In genomic region chr19:10701013-10701726, GRCm38 (mm10) we compare ENCODE assay signal across 12 mouse cellular contexts. TPM values are rescaled to one million over a fixed set of nuclear protein-coding genes. Genes with fewer than 3 reads are reported as not detected.
A peak's percentile ranks its signal among the peaks of the same experiment; 100 is the strongest.
DNase-seq lines count a peak whose midpoint lies in the region; ATAC-seq and TF ChIP-seq lines count a peak whose summit lies in the region.
"Had no signal": no experiment of that assay in that cellular context is flagged by ENCODE, and none has a peak within 500 bp of the region (broad histone marks: within the 10 kb centered on the region; RNA-seq: fewer than 3 reads in every experiment).

No protein-coding gene starts in this region.

- in situ Hi-C loops in Patski (cut with MboI; ENCODE audit: low pct_unique_long_range_greater_than_20kb): no loop called here

- H3K4me1 ChIP-seq in heart, adult 2 months (ENCODE audit: control insufficient read depth, insufficient read depth, low read length): peaks cover 36% of the 10 kb centered on the region
- H3K4me1 ChIP-seq in heart, embryonic 12.5 days (replicated peaks): peaks cover 65% of the 10 kb centered on the region

- H3K4me2 ChIP-seq in heart, embryonic 12.5 days: no peak overlapping the region
- H3K4me2 ChIP-seq: embryonic facial prominence, embryonic 12.5 days had no signal

- intact Hi-C loops in heart, adult 2 months (cut with DNase I): no loop called here

- no peak for ATAC-seq in heart, embryonic 12.5 days (ENCODE audit: insufficient number of reproducible peaks, low FRiP score)
- peak; percentile 23 for ATAC-seq in Patski

- H3K4me3 ChIP-seq in heart, adult 2 months: no peak overlapping the region
- no peak overlapping the region for H3K4me3 ChIP-seq in heart, embryonic 12.5 days
- H3K4me3 ChIP-seq: embryonic facial prominence, embryonic 12.5 days had no signal

- H3K27me3 ChIP-seq in heart, adult 2 months (ENCODE audit: control insufficient read depth, insufficient read depth, low read length): no peaks in the 10 kb centered on the region
- H3K27me3 ChIP-seq in heart, embryonic 12.5 days (replicated peaks): no peaks in the 10 kb centered on the region
- H3K27me3 ChIP-seq in Patski: no peaks in the 10 kb centered on the region
- H3K27me3 ChIP-seq: embryonic facial prominence, embryonic 12.5 days had no signal

- no peaks in the 10 kb centered on the region; the same call in 1 of the 2 replicates for H3K36me3 ChIP-seq in heart, adult 2 months (ENCODE audit: control insufficient read depth, insufficient read depth, low read length)
- H3K36me3 ChIP-seq in heart, embryonic 12.5 days: peaks cover 2% of the 10 kb centered on the region; the same call in 1 of the 2 replicates

- WGBS in heart, adult 2 months: 37% methylated on average over 6 of the region's 6 CpGs
- WGBS in heart, embryonic 12.5 days: 66% methylated on average over 6 of the region's 6 CpGs

- CTCF ChIA-PET in Patski (lab: Charles Lee): interaction anchor here (1.8 kb wide), 1 partner anchor 8 kb away, joined by 7 read pairs; no protein-coding TSS in a partner anchor

- no peak for TF ChIP-seq CTCF in heart, adult 2 months (IDR thresholded peaks at IDR 0.05)
- TF ChIP-seq CTCF in Patski (IDR thresholded peaks at IDR 0.05): no peak

- H3K9me3 ChIP-seq in heart, embryonic 12.5 days (replicated peaks): no peaks in the 10 kb centered on the region
- H3K9me3 ChIP-seq: embryonic facial prominence, embryonic 12.5 days had no signal

- POLR2A ChIA-PET in Patski (lab: Charles Lee): interaction anchor here (2.1 kb wide), 1 partner anchor 9 kb away, joined by 5 read pairs; no protein-coding TSS in a partner anchor

- TF ChIP-seq POLR2A in heart, adult 2 months (IDR thresholded peaks at IDR 0.05; ENCODE audit: insufficient read depth, low read depth, low read length): no peak

- no peak for TF ChIP-seq EP300 in heart, adult 2 months (IDR thresholded peaks at IDR 0.05; ENCODE audit: insufficient read depth, low read depth, low read length)

- no peak overlapping the region for H3K9ac ChIP-seq in heart, adult 2 months (ENCODE audit: low read depth, low read length)
- H3K9ac ChIP-seq in heart, embryonic 12.5 days: no peak overlapping the region
- H3K9ac ChIP-seq: embryonic facial prominence, embryonic 12.5 days had no signal

- peaks cover 4% of the 10 kb centered on the region; the same call in 1 of the 2 replicates for H3K79me2 ChIP-seq in heart, adult 2 months (replicated peaks; ENCODE audit: control insufficient read depth, insufficient read depth, low read length)

- no peak overlapping the region for H3K27ac ChIP-seq in heart, adult 2 months
- H3K27ac ChIP-seq in heart, embryonic 12.5 days (ENCODE audit: poor library complexity, severe bottlenecking): no peak overlapping the region
- H3K27ac ChIP-seq: embryonic facial prominence, embryonic 12.5 days had no signal

- peak; percentile 39 to 62 for DNase-seq in heart, adult 2 months
- DNase-seq in 3T3-L1 (ENCODE audit: low read depth, low spot score) (peak; percentile 61), Patski (ENCODE audit: low read depth, low spot score) (no peak)
- peak; percentile 49 for DNase-seq in gastrocnemius, postnatal 25 days
- DNase-seq in right cerebral cortex, adult 2 months (ENCODE audit: low spot score in 2 of 2): no peak
- no peak for DNase-seq in left cerebral cortex, adult 11 months (ENCODE audit: low spot score)
- DNase-seq: adrenal gland, postnatal 25 days; thymus, postnatal 25 days had no signal

RNA-seq across cellular contexts. Expression of gene Vps37c, which starts 12.6 kb away (rescaled TPM):
- 10 to 100 TPM; 18.6 to 20.7 TPM for total RNA-seq in heart, adult 2 months (2021)
- polyA plus RNA-seq in heart, adult 2 months (2012; rRNA removed): 23.7 and 24.6 TPM in 2 replicates
- polyA plus RNA-seq in heart, embryonic 12.5 days (2016; fragmentation: Nextera tagmentation; extraction: Ambion mirVana): 29.0 and 31.2 TPM in 2 replicates
- 52.9 TPM for polyA plus RNA-seq in Patski (2021)
- total RNA-seq in gastrocnemius, postnatal 25 days (2021): 10 to 100 TPM; 23.9 to 26.2 TPM

RNA-seq across cellular contexts. Expression of gene Pga5, which starts 23.3 kb away (rescaled TPM):
- total RNA-seq in heart, adult 2 months (2021): not detected
- polyA plus RNA-seq in heart, adult 2 months (2012; rRNA removed): not detected in 2 replicates
- not detected in 2 replicates for polyA plus RNA-seq in heart, embryonic 12.5 days (2016; fragmentation: Nextera tagmentation; extraction: Ambion mirVana)
- polyA plus RNA-seq in Patski (2021): 0.06 TPM
- total RNA-seq in gastrocnemius, postnatal 25 days (2021): not detected
- total RNA-seq: adrenal gland, postnatal 25 days; layer of hippocampus, adult 18-20 months had no signal
- polyA plus RNA-seq: embryonic facial prominence, embryonic 12.5 days had no signal

RNA-seq across cellular contexts. Expression of gene Cd5, which starts 37.6 kb away (rescaled TPM):
- total RNA-seq in heart, adult 2 months (2021): under 1 TPM; 0.11 to 0.26 TPM
- polyA plus RNA-seq in heart, adult 2 months (2012; rRNA removed): 0.35 and 0.80 TPM in 2 replicates
- 0.19 and 0.55 TPM in 2 replicates for polyA plus RNA-seq in heart, embryonic 12.5 days (2016; fragmentation: Nextera tagmentation; extraction: Ambion mirVana)
- not detected for polyA plus RNA-seq in Patski (2021)
- total RNA-seq in gastrocnemius, postnatal 25 days (2021): under 1 TPM in 1 of 2 experiments, not detected in 1; 0.19 TPM
- total RNA-seq: layer of hippocampus, adult 18-20 months had no signal
- polyA plus RNA-seq: liver, embryonic 16.5 days had no signal

Comparison
In these comparisons a context has a peak if more than half of its experiments do, and no peak if none do; other contexts are left out.
1. DNase-seq: peak in heart, adult 2 months (2 of 2), 3T3-L1 (single experiment) and gastrocnemius, postnatal 25 days (single experiment); none in Patski (single experiment), right cerebral cortex, adult 2 months (0 of 2) and left cerebral cortex, adult 11 months (single experiment).